Comparison of ENCODE assay signal across 9 mouse cellular contexts in genomic region chr16:24281561-24281960, GRCm38 (mm10).
DNase-seq lines count a peak whose midpoint lies in the region; ATAC-seq and TF ChIP-seq lines count a peak whose summit lies in the region.
"Had no signal": no experiment of that assay in that cellular context is flagged by ENCODE, and none has a peak within 500 bp of the region (broad histone marks: within the 10 kb centered on the region; RNA-seq: fewer than 3 reads in every experiment).

No protein-coding gene starts in this region.

- no peaks in the 10 kb centered on the region for H3K36me3 ChIP-seq in hindbrain, embryonic 16.5 days (ENCODE audit: control insufficient read depth, insufficient read depth, low read length)
- H3K36me3 ChIP-seq in hindbrain, embryonic 13.5 days: no peaks in the 10 kb centered on the region
- H3K36me3 ChIP-seq in midbrain, postnatal 0 days (ENCODE audit: insufficient read depth, low read length): no peaks in the 10 kb centered on the region
- no peaks in the 10 kb centered on the region for H3K36me3 ChIP-seq in midbrain, embryonic 11.5 days (ENCODE audit: control insufficient read depth, insufficient read depth, low read length)
- no peaks in the 10 kb centered on the region for H3K36me3 ChIP-seq in stomach, embryonic 16.5 days (ENCODE audit: control insufficient read depth, insufficient read depth, low read length)

- no peaks in the 10 kb centered on the region for H3K9me3 ChIP-seq in hindbrain, embryonic 16.5 days (ENCODE audit: control insufficient read depth, low read length)
- no peaks in the 10 kb centered on the region for H3K9me3 ChIP-seq in hindbrain, embryonic 13.5 days
- no peaks in the 10 kb centered on the region for H3K9me3 ChIP-seq in midbrain, postnatal 0 days (ENCODE audit: low read length)
- no peaks in the 10 kb centered on the region for H3K9me3 ChIP-seq in midbrain, embryonic 11.5 days (ENCODE audit: control insufficient read depth, low read length)
- H3K9me3 ChIP-seq in stomach, embryonic 16.5 days (replicated peaks; ENCODE audit: control insufficient read depth, low read length): no peaks in the 10 kb centered on the region

- no peak for TF ChIP-seq CTCF in midbrain, postnatal 0 days (IDR thresholded peaks at IDR 0.05)

- no peak for ATAC-seq in hindbrain, embryonic 16.5 days
- ATAC-seq in hindbrain, embryonic 13.5 days (ENCODE audit: low FRiP score): no peak
- ATAC-seq in midbrain, postnatal 0 days (ENCODE audit: low FRiP score): no peak
- no peak for ATAC-seq in midbrain, embryonic 11.5 days (ENCODE audit: low FRiP score)
- ATAC-seq in stomach, embryonic 16.5 days (ENCODE audit: insufficient read depth, low FRiP score): no peak

- no peak overlapping the region for H3K4me3 ChIP-seq in hindbrain, embryonic 16.5 days (ENCODE audit: low read length)
- H3K4me3 ChIP-seq in hindbrain, embryonic 13.5 days: no peak overlapping the region
- no peak overlapping the region for H3K4me3 ChIP-seq in midbrain, postnatal 0 days (ENCODE audit: low read depth, low read length)
- no peak overlapping the region for H3K4me3 ChIP-seq in midbrain, embryonic 11.5 days (ENCODE audit: low read depth, low read length)
- H3K4me3 ChIP-seq in stomach, embryonic 16.5 days (replicated peaks; ENCODE audit: low read length): no peak overlapping the region
- H3K4me3 ChIP-seq: myocyte had no signal

- no peaks in the 10 kb centered on the region for H3K4me1 ChIP-seq in hindbrain, embryonic 16.5 days (ENCODE audit: control insufficient read depth, insufficient read depth, low read depth, low read length)
- H3K4me1 ChIP-seq in hindbrain, embryonic 13.5 days (replicated peaks): no peaks in the 10 kb centered on the region
- no peaks in the 10 kb centered on the region for H3K4me1 ChIP-seq in midbrain, postnatal 0 days (ENCODE audit: insufficient read depth, low read length)
- no peaks in the 10 kb centered on the region; the same call in 1 of the 2 replicates for H3K4me1 ChIP-seq in midbrain, embryonic 11.5 days (ENCODE audit: control insufficient read depth, insufficient read depth, low read length)
- H3K4me1 ChIP-seq in stomach, embryonic 16.5 days (ENCODE audit: control insufficient read depth, insufficient read depth, low read length): peaks cover 10% of the 10 kb centered on the region

- 86% methylated on average over 5 of the region's 5 CpGs for WGBS in hindbrain, embryonic 16.5 days
- 82% methylated on average over 5 of the region's 5 CpGs for WGBS in hindbrain, embryonic 13.5 days
- WGBS in midbrain, postnatal 0 days: 81% methylated on average over 5 of the region's 5 CpGs
- WGBS in midbrain, embryonic 11.5 days: 82% methylated on average over 5 of the region's 5 CpGs
- 80% methylated on average over 5 of the region's 5 CpGs for WGBS in stomach, embryonic 16.5 days

- no peaks in the 10 kb centered on the region for H3K27me3 ChIP-seq in hindbrain, embryonic 16.5 days (replicated peaks; ENCODE audit: control insufficient read depth, insufficient read depth, low read length)
- no peaks in the 10 kb centered on the region for H3K27me3 ChIP-seq in hindbrain, embryonic 13.5 days
- H3K27me3 ChIP-seq in midbrain, postnatal 0 days (ENCODE audit: insufficient read depth, low read length): no peaks in the 10 kb centered on the region
- no peaks in the 10 kb centered on the region for H3K27me3 ChIP-seq in midbrain, embryonic 11.5 days (ENCODE audit: control insufficient read depth, insufficient read depth, low read length)
- no peaks in the 10 kb centered on the region for H3K27me3 ChIP-seq in stomach, embryonic 16.5 days (ENCODE audit: control insufficient read depth, insufficient read depth, low read length)

- H3K9ac ChIP-seq in hindbrain, embryonic 16.5 days (ENCODE audit: low read depth, low read length): no peak overlapping the region
- no peak overlapping the region for H3K9ac ChIP-seq in hindbrain, embryonic 13.5 days
- no peak overlapping the region for H3K9ac ChIP-seq in midbrain, postnatal 0 days (replicated peaks; ENCODE audit: low read length, poor library complexity, severe bottlenecking)
- no peak overlapping the region for H3K9ac ChIP-seq in midbrain, embryonic 11.5 days (ENCODE audit: low read length)
- H3K9ac ChIP-seq in stomach, embryonic 16.5 days (ENCODE audit: low read length): peak overlapping the region; percentile 25; the same call in 1 of the 2 replicates

- H3K27ac ChIP-seq in hindbrain, embryonic 16.5 days (ENCODE audit: low read depth, low read length): peak overlapping the region; percentile 72
- no peak overlapping the region for H3K27ac ChIP-seq in hindbrain, embryonic 13.5 days
- H3K27ac ChIP-seq in midbrain, postnatal 0 days (ENCODE audit: low read depth, low read length): peak overlapping the region; percentile 28; the same call in 1 of the 2 replicates
- H3K27ac ChIP-seq in midbrain, embryonic 11.5 days (ENCODE audit: low read depth, low read length): no peak overlapping the region
- H3K27ac ChIP-seq in stomach, embryonic 16.5 days (ENCODE audit: low read length): peak overlapping the region; percentile 55

- no peak overlapping the region for H3K4me2 ChIP-seq in hindbrain, embryonic 16.5 days (ENCODE audit: low read length)
- no peak overlapping the region for H3K4me2 ChIP-seq in hindbrain, embryonic 13.5 days
- H3K4me2 ChIP-seq in midbrain, postnatal 0 days (ENCODE audit: low read depth, low read length, poor library complexity, severe bottlenecking): no peak overlapping the region
- H3K4me2 ChIP-seq in midbrain, embryonic 11.5 days: no peak overlapping the region
- H3K4me2 ChIP-seq in stomach, embryonic 16.5 days (ENCODE audit: low read depth, low read length): no peak overlapping the region

- no peak for DNase-seq in midbrain, postnatal 0 days (ENCODE audit: low spot score)
- DNase-seq in midbrain, embryonic 11.5 days (ENCODE audit: low spot score, missing footprints): no peak
- peak; percentile 27 to 38 for DNase-seq in heart, adult 9 months (ENCODE audit: low spot score in 2 of 2)
- no peak for DNase-seq in layer of hippocampus, postnatal 10 days (ENCODE audit: low spot score in 2 of 2)
- DNase-seq: thymus, postnatal 25 days had no signal

Comparison
In these comparisons a context has a peak if more than half of its experiments do, and no peak if none do; other contexts are left out.
1. H3K27ac ChIP-seq: peak in hindbrain, embryonic 16.5 days (single experiment), midbrain, postnatal 0 days (single experiment) and stomach, embryonic 16.5 days (single experiment); none in hindbrain, embryonic 13.5 days (single experiment) and midbrain, embryonic 11.5 days (single experiment).
2. DNase-seq: peak in heart, adult 9 months (2 of 2); none in midbrain, postnatal 0 days (single experiment), midbrain, embryonic 11.5 days (single experiment) and layer of hippocampus, postnatal 10 days (0 of 2).